Mouse (Mus musculus) kidney, adult 11 months (tissue): ENCODE measurements around the gene Gpc3.

Experiments
- DNase-seq: peaks from one replicate; pipeline ENCODE4 v3.0.0; 2022

The Gpc3 gene

DNA sequence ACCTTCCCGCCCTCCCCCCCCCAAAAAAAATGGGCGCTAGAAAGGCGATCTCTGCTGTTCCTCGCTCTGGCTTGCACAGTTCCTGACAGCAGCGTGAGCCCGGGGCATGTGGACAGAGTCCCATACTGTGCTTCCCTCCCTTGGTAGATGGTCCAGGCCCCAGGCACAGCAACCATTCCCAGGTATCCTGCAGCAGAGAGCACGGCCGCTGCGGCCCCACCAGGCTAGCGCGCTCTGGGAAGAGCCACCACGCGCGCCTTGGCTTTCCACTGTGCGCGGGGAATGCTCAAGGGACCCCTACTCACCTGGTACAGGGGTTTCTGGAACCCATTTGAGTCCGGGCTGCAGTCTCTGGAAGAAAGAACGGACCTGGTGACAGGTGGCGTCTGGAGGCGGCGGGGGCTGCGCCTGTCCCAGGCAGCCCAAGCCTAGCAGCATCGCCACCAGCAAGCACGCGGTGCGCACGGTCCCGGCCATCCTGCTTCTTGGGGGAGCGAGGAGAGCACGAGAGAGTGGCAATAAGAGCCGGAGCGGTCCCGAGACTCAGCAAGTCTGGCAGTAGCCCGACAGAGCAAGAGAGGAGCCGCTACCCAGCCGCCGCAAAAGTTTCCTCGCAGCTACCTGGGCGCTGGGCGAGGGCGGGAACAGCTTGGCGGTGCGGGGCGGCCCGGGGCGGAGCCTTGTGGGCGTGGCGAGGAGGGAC, at the start of gene Gpc3:
Gpc3 (minus strand) TSS at position 623 of the 703 bp plus-strand sequence.
- DNase-seq = peak; percentile 40

DNA sequence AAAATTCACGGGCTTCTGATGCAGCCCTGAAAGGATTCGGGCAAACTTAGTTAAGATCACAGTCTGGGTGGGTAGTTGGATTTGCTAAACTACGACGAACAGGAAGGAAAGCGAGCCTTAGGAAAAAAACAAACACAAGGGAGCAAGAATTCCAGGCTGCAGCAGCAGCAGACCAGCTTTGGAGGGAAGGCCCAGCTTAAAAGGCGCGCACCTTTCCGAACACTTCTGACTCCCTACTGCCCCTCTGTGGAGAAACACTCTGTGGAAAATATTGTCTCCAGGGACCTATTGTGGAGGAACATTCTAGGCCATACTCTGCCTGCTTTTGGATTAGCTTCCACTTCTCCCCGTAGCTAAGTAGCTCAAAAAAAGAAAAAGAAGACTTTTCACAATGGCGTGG, 38.2 kb upstream of the Gpc3 start:
- peak; percentile 14 for DNase-seq

- DNase-seq = no peak
Observed at GRCm38 (mm10) chrX:52651472-52651948, 37.8 kb upstream of the Gpc3 start.

DNA sequence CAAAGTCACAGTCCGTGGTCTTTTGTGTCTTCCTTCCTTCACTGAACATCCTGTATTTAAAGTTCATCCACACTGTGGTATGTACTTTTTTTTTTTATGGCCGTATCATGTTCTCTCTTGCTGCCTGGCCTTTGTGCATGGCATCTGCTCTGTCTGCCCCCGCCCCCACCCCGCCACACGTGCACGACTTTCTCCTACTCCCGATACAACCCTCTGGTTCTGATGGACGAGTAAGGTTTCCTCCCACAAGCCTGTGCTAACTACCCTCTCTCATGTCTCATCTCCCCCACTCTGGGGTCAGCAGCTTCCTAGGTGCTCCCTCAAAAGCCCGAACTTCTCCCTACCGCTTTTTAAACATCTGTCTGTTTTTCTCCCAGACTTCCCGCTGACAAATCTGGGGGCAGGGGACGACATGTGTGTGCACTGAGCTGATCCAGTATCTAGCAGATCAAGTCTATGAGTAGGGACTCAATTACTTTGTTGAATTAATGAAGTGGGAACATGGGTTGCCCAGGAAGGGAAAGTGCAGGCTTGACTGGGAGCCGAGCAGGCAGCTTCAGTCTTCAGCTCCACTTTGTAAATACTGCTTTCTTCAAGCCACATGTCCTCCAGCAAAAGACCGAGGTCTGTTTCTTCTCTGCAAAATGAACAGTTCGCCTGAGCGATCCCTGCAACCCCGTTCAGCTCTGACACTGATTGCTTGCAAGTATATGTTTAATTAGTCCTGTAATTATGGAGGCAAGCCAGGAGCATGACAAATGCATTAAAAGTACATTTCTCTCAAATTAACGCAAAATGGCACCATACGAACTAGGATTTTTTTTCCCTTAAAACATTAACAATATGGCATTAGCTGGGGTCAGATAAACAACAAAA, 35.4 kb upstream of the Gpc3 start:
- no peak for DNase-seq

DNA sequence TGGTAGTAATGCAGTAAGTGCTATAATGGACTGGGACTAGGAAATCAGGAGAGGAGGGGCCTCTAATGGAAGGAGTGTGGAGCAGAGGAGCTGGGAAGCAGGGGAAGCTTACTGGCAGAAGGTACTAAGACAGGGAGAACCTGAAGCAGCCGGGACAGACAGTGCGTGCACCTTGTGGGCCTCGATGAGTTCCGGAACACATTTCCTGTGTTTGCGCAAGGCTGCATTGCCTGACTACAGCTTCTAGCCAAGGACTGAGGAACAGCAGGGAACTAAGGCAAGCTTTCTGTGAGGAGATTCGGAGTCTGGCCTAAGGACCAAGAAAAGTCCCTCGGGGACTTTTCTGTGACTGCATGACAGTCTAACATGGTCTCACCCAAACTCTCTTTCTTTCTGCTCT, 30.6 kb upstream of the Gpc3 start:
- DNase-seq = no peak

GRCm38 (mm10) chrX:52643350-52643749, 29.6 kb upstream of the Gpc3 start:
- DNase-seq = no peak

DNA sequence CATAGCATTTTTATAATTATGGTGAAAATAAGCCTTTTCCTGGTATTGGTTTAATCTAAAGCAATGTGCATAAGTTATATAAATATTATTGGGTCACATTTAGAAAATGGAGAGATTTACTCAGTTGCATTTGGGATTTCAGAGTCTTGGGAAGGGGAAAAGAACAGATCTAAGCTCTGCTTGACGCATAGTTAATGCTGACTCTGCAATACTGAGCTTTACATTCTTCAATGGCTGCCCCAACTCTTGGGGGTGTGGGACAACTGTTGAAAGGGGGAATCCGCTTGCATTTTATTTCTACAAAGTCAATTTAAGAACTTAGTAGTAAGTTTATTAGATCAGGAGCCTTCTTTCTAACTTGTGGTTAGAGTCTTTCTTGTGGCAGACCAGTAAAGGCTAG, 28.4 kb upstream of the Gpc3 start:
- no peak for DNase-seq

DNA sequence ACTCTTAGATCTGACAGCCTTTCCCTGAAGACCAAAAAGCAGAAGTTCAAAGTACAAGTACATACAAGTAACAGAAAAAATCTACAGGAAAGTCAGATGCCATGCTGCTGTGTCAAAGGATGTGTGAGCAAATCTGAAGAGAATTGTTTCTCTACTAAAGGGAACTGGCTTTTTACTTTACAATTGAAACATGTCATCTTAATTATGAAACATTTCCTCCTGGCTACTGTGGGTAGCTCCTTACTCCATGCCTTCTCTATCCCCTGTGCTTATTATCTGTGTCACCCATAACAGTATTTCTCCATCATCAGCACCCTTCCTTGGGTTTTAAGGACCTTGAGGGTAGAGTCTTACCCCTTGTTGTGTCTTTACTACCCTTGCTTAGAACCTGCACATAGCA, 23.7 kb upstream of the Gpc3 start:
- DNase-seq = no peak

GRCm38 (mm10) chrX:52633976-52634375, 20.2 kb upstream of the Gpc3 start:
- DNase-seq = no peak

- no peak for DNase-seq
Observed at GRCm38 (mm10) chrX:52632688-52633324, 19.1 kb upstream of the Gpc3 start.

GRCm38 (mm10) chrX:52626963-52627716, 13.4 kb upstream of the Gpc3 start:
- DNase-seq = no peak

DNA sequence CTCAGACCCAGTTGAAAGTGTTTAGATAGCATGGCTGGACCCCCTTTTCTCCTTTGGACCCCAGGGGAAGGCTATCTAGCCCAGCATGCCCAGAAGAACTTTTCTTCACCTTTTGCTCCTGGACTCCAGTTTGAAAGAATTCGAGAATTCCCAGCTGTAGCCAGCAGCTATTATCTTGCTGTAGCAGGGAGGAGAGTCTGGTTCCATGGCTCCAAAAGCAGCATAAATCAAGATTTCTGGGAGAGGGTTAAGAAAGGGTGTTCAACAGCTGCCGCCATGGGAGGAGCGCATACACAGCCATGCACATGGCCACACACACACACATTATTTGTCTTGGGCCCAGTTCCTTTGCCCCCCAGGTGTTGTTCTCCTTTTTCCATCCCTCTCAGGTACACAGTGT, 4.1 kb upstream of the Gpc3 start:
- DNase-seq = no peak

GRCm38 (mm10) chrX:52616152-52616551, 2.4 kb upstream of the Gpc3 start:
- no peak for DNase-seq

DNA sequence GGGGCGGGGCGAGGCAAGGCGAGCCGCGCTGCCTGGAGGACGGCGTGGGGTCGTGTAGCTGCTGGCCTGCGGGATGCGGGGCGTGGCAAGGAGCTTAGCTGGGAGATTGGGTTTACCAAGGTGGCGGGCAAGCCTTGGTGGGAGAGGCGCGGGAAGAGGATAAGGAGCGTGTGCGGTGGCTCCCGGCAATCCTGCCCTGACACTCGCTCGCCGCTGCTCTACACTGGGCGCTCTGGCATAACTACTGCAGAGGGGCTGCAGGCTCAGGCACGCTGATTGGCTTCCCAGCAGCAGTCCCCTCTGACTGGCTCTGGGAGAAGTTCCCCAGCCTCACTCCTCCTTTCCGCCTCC, 256 bp upstream of the Gpc3 start:
- DNase-seq = no peak

DNA sequence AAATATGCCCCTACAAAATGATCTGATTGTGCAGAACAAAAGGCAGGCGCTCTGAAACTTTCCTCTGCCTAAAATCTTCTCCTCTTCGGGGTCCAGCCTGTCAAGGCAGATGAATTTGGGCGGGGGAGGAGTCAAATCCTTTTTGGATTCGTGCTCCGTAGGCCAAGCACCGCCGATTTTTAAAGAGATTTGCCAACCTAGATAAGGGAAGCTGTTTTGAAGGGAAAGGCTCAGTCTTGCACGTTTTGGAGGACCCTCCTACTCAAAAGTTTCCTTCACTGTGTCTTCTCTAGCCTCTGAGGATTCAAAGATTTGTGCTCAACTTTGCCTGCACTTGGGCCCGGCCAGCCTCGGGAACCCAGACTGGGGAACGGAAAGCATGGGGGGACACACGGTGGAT, 944 bp downstream of the Gpc3 start:
- no peak for DNase-seq

GRCm38 (mm10) chrX:52611987-52612670, 1.6 kb downstream of the Gpc3 start:
- DNase-seq = no peak

DNA sequence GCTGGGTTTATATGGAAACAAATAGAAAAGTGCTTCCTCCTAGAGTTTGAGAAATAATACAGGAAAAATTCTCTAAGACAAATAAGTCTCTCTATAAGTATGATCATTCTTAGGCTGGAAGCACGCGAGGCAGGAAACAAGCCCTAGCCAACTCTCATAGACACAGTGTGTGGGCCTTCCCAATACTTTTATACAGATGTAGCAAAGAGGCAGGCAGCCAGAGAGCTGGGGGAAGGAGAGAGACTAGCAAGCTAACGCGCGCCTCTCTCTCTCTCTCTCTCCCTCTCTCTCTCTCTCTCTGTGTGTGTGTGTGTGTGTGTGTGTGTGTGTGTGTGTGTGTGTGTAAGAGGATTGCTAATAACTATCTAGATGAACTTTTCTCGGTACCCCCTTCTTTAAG, 2.2 kb downstream of the Gpc3 start:
- no peak for DNase-seq

DNA sequence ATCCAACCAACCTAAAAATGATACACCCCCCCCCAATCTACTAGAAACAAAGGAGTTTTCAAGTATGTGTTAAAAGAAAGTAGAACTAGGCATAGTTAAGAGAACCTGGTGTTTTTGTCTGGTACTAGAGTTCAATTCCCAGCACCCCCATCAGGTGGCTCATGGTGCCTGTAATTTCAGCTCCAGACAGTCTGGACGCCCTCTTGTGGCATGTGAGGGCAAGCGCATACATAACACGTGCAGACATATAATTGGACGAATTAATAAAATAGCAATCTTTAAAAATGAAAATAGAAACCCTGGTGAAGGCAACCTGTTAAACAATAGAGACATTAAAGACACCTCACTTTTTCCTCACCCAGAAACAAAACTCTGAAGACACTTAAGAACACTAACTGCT, 10.6 kb downstream of the Gpc3 start:
- DNase-seq = no peak

DNA sequence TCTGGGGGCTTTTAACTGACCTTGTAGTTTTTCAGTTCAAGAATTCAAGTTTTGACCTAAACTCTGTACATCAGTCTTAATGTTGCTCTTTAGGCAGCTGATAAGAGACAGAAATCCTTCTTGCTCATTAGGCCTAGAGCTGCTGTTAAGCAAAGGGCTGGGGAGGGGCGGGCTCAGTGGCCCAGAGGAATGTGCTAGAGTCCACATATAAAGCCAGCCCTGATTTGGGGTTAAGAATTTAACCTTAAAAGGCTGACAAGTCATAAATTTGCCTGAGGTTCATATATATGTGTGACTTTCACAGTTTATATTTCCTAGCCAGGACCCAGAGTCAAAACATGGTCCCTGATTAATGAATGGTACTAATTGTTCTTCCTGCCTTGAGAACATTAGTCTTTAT, 14.5 kb downstream of the Gpc3 start:
- DNase-seq = no peak

GRCm38 (mm10) chrX:52587671-52588070, 26.1 kb downstream of the Gpc3 start:
- DNase-seq = no peak

DNA sequence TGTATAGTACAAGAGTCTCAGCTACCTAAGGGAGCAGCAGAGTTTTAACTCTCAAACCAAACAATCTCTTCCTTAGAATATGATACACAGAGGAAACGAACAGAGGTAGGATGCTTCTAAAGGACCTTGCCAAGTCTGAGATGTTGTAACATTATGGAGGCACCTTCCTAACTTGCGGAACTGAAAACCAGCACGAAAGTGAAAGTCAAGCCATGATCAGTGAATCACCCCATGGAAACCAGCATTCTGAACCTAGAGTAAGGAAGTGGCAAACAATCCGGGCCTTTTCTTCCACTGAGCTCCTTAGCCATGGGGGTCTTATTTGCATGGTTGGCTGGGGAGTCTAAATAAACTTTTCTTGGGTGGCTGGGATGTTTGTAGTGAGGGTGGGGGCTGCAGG, 53.8 kb downstream of the Gpc3 start:
- DNase-seq = no peak

GRCm38 (mm10) chrX:52558526-52558925, 55.2 kb downstream of the Gpc3 start:
- no peak for DNase-seq

GRCm38 (mm10) chrX:52557489-52557888, 56.3 kb downstream of the Gpc3 start:
- DNase-seq = no peak
